Mouse (Mus musculus): ENCODE measurements around the gene Ogg1.

DNA sequence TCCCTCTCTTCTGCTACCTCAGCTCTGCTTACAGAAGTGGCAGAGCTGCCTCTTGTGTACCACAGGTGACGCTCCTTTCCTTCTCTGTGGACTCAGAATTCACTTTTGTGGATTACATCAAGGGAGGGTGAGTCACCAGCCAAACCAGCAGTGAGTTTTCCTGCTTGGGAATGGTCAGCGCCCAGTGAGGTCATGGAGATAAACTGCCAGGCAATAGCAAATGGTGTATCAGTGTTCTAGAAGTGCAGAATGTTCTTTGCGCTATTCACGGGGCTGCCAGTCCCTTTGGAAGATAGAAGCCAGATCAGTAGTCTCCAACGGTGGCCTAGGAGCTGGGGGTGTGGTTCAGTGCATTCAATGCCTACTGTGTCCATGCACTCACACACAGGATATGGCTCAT lies 33.8 kb upstream of the Ogg1 start:
- TF ChIP-seq POLR2A (IDR thresholded peaks at IDR 0.05; ENCODE audit: control insufficient read depth, low read depth, low read length) = no peak
- TF ChIP-seq CTCF (IDR thresholded peaks at IDR 0.05; ENCODE audit: control insufficient read depth, insufficient read depth, insufficient replicate concordance, low read depth, low read length) = no peak
